Mouse (Mus musculus): ENCODE data around the gene Capn9.

Gene Capn9

DNA sequence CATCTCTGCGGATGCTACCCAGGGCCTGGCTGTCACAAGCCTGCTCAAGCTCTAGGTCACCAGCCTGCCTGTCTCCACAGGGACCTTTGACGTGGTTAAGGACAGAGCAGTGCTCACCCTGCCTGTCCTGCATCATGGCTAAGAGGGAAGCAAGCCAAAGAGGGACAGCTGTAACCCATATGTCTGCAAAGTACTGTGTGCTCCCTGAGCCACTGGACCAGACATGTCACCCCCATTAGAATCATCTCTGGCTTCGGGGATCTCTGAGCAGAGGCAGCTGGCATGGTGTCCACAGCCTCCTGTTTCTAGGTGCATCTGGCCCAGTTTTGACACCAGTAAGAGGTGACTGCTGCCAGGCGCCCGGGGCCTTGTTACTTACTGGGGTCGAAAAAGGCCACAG, 54.6 kb downstream of the Capn9 start:
- in situ Hi-C loops (cut with MboI; ENCODE audit: low pct_unique_long_range_greater_than_20kb in 1 of 2, low sequenced_read_pairs in 2 of 2, unreplicated experiment in 1 of 2): no loop called here

DNA sequence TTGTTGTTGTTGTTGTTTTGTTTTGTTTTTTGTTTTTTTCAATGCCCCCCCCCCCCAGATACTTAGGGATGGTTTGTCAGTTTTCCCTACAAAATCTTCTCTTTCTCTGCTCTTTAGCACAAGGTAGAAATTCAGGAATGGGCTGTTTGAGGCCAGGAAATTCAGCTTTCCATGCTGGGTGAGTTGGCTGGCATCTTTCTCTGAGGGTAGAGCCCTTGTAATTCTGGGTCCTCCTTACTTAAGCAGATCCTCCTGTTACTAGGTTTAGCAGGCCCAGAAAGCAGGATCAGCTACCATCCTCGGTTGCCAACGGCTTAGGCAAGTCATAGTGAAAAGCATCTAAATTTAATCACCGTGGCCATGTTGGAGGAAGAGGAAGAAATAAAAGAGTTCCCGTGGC, 55.0 kb downstream of the Capn9 start:
- in situ Hi-C loops (cut with MboI; ENCODE audit: low pct_unique_long_range_greater_than_20kb in 1 of 2, low sequenced_read_pairs in 2 of 2, unreplicated experiment in 1 of 2): no loop called here

DNA sequence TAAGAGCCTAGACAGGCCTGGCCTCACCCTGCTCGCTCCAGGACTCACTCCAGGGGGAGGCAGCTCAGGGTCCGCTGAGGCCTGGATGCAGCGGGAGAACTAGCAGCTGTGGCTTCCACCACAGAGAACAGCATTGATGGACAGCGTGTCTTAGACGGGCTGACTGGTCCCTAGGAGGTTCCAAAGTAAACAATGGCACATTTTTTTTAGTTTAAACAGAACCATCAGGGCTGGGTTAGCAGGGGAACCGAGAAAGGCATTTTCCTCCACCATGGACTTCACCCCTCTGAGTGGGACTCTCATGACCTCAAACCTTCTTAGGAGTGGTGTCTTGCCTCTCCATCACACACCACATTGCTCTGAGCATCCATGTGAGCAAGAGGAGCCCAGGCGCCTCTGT, 56.1 kb downstream of the Capn9 start:
- in situ Hi-C loops (cut with MboI; ENCODE audit: low pct_unique_long_range_greater_than_20kb in 1 of 2, low sequenced_read_pairs in 2 of 2, unreplicated experiment in 1 of 2): no loop called here

DNA sequence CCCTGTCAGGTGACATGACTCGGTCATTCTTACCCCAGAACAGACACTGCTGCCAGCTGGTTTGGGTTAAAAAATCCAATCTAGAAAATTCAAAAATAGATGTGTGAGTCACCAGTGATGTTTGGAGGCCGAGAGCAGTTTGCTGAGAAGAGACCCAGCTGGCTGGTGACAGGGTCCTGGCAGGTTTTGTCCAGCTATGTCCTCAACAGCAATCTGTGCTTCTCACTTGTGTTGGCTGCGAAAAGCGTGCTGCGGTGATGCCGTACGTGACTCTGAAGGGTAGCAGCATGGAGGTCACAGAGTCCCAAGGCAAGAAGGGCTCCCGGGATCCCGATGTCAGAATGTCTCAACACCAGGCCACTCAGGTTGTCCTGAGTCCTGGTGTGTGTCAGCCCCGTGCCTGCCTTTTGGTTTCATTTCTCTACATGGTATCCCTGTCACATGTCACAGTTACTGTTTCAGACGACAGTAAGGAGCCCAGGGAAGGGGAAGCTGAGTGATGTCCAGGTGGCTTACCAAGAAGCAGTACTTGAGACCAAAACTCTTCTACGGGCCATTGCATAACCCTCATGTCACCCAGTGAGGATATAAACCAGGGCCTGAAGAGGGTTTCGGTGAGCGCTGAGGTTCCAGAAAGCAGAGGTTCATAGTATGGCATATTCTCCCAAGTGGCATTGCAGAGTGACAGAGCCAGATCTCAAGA, 57.2 kb downstream of the Capn9 start:
- in situ Hi-C loops (cut with MboI; ENCODE audit: low pct_unique_long_range_greater_than_20kb in 1 of 2, low sequenced_read_pairs in 2 of 2, unreplicated experiment in 1 of 2): no loop called here

DNA sequence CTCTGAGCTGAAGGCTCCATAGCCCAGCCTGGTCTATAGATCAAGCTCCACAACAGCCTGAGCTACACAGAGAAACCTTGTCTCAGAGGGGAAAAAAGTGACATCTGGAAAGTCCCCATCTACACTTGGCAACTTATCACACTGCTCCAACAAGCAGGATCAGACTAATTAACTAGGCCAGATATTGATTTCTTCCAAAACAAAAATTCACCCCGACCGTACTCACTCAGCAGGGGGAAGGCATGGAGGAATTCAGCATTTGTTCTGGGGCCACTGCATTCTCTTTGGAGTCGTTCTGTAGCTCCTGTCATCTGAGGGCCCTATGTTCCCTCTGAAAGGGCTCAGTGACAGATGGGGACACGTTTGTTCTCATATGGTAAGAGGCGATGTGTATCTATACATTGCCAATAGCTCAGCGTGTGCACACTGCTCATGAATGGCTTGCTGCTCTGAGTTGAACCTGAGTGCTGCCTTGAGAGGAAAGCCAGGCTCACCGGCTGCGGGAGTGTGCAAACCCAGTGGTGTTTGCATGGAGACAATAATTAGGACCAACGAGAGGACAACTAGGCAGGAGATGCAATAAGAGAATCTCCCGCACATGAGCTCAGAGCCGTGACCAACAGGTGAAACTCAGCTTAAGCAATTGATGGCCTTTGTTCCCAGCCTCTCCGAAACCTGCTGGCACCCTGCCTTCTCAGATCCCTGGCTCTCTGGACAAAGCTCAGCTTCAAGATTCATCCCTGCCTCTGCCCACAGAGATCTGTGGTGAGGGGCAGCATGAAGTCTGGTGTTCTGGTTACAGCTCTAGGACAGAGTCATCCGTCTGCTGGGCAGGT, 58.7 kb downstream of the Capn9 start:
- in situ Hi-C loops (cut with MboI; ENCODE audit: low pct_unique_long_range_greater_than_20kb in 1 of 2, low sequenced_read_pairs in 2 of 2, unreplicated experiment in 1 of 2): no loop called here

DNA sequence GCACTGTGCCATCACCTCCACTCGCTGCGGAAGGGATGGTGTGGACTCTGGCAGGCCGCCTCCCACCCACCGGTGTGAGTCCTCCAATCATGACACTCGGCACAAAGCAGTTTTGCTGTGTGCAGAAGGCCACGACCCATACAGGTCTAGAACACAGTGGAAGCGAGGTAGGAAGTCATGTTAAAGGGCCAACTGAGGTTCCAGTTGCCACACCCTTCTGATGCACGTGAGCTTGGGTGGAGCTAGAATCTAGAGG, 59.3 kb downstream of the Capn9 start:
- in situ Hi-C loops (cut with MboI; ENCODE audit: low pct_unique_long_range_greater_than_20kb in 1 of 2, low sequenced_read_pairs in 2 of 2, unreplicated experiment in 1 of 2): no loop called here

DNA sequence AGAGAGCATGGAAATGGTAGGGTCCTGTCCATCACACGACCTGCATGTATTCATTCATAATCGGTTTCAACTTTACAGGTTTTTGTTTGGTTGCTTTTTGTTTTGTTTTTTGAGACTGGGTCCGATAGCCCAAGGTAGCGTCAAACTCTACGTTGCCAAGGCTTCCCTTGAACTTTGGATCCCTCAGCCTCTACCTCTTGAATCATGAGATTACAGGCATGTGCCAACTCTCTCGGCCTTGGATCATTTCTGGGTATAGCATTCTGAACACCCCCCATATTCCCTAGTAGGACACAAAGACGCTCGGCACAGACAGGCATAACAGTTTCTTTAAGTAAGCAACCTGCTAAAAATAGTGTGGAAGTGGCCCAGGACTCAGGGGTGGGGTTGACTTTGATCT, 65.7 kb downstream of the Capn9 start:
- in situ Hi-C loops (cut with MboI; ENCODE audit: low pct_unique_long_range_greater_than_20kb in 1 of 2, low sequenced_read_pairs in 2 of 2, unreplicated experiment in 1 of 2): no loop called here

DNA sequence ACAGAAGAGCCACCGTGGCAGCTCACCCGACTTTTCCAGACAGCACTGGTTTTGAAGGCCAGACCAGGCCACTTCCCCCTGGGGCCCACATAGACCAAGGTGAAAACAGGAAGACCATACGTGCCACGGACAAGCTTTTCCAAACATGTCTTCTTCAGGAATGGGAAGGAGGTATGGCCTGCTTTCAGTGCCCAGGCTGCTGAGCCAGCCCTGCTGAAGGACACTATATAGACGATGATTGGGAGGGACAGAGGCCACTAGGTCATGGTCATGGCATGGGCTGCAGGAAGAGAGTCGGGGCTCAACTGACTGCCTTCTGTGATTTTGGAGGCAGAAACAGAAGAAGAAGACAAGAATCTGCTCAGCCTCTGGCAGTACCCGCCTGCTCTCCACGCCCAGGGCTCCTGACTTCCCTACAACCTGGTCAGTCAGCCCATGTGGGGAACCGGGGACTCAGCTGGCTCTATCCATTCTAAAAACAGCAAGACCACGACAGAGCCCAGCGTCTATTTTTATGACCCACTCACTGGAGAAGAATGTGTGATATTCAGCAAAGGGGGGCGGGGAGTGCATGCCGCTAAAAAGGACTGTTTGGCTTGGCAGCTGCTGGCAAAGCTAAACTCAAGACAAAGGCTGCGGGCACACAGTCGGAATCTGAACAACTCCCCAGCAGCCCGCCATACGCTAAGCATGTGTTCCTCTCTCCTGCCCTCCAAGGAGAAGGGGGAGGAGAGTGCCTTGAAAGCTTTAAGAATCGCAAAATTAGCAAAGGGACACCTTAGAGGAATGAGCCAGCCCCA, 67.8 kb downstream of the Capn9 start:
- in situ Hi-C loops (cut with MboI; ENCODE audit: low pct_unique_long_range_greater_than_20kb in 1 of 2, low sequenced_read_pairs in 2 of 2, unreplicated experiment in 1 of 2): no loop called here

DNA sequence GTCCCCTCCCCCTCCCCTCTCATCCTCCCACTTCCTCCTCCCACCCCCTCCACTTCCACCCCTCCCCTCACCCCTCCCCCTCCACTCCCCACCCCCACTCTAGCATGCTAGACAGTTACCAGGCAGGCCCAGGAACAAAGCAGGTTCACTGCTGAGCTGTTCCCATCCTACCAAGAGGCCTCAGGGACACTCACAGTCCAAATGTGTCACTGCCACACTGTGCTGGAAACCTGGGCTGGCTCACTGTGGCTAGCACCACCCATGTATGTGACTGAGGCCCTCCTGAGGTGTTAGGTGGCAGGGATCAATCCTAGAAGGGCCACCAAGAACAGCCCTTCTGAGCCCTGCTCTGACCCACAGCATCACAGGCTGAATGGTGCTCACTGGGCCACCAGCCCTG, 72.4 kb downstream of the Capn9 start:
- in situ Hi-C loops (cut with MboI; ENCODE audit: low pct_unique_long_range_greater_than_20kb in 1 of 2, low sequenced_read_pairs in 2 of 2, unreplicated experiment in 1 of 2): no loop called here

DNA sequence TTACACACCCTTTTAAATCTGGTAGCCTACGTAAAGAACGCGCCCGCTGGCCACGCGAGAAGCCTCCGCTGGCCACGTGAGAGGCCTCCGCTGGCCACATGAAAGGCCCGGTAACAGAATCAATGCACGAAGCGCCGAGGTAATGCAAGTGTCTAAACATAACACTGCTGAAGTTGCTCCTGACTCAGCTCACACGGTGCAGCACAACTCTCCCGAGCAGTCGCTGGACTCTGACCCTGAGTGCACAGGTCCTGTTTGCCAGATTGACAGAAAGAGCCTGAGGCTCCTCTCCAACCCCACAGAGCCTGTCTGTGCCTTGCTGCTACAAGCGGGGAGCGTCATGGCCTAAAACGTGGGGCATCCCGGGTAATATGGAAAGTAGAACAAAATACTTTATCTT, 75.9 kb downstream of the Capn9 start:
- in situ Hi-C loops (cut with MboI; ENCODE audit: low pct_unique_long_range_greater_than_20kb in 1 of 2, low sequenced_read_pairs in 2 of 2, unreplicated experiment in 1 of 2): no loop called here

DNA sequence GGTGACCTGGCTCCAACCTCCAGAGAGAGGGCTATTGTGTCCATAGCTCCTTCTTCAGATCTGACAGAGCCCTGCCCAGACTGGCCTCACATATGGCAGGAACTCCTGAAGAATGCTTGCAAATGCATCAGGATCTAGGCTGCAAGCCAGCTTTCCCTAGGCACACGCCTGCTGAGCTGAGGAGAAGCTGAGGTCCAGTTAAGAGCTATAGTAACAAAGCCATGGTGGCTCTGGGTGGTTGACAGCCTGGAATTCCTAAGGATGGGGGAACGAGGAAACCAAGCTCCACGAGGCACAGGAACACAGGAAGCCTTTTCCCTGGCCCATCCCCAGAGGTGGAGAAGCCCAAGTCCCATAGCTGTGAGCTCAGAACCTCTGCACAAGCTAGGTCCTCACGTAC, 76.6 kb downstream of the Capn9 start:
- in situ Hi-C loops (cut with MboI; ENCODE audit: low pct_unique_long_range_greater_than_20kb in 1 of 2, low sequenced_read_pairs in 2 of 2, unreplicated experiment in 1 of 2): no loop called here

DNA sequence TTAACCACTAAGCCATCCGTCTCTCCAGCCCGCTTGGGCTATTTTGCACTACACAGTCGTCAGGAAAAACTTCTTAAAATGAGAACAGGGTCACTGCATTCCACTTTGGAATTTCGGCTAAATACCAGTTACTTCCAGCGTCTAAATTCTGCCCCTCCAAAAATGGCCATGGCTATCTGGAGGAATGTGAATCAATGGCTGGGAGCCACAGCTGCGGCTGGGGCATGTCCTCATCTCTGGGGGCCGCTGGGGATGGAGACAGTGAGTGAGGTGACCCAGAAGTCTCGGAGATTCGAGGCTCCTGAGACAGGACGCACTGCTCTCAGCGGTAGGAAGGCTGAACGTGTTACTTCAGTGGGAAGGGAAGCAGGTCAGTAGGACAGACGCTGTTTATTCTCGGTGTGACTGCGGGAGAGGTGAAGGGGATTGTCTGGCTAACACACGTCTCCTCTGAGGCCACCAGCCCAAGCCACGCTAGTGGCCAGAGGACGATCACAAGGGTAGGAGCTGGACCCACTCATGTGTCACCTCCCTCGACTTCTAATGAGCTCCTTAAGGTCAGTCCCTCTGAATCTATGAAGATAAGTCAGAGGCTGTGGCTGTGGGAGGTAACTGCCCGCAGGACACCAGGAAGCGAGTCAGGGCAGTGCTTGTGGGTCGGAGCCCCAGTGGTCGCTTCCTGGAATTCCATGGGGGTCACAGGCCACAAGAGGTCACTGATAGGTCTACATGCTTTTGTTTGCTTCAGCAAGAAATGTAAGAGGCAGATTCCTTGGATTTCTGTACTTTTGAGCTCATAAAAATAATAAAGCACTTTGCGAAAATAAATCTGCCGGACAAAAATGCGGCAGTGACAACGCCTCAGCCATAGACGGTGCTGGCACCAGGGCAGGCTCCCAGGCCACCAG, 77.9 kb downstream of the Capn9 start:
- in situ Hi-C loops (cut with MboI; ENCODE audit: low pct_unique_long_range_greater_than_20kb in 1 of 2, low sequenced_read_pairs in 2 of 2, unreplicated experiment in 1 of 2): no loop called here

DNA sequence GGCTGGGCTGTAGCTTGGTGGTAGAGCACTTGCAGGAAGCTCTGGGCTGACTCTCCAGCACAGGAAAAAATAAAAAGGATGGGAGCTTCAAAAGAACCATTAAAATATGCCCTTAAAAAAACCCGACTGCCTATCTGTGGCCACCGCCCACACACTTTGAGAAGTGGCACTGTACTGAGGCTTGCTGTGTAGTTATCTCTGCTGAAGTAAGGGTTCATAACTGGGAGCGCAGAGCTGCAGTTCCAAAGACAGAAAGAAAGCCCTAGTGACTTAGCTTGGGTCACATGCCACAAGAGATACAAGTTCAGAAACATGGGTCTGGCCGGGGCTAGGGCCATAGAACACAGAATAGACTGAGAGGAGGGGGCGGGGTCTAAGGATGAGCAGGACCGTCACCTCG, 82.0 kb downstream of the Capn9 start:
- in situ Hi-C loops (cut with MboI; ENCODE audit: low pct_unique_long_range_greater_than_20kb in 1 of 2, low sequenced_read_pairs in 2 of 2, unreplicated experiment in 1 of 2): no loop called here

DNA sequence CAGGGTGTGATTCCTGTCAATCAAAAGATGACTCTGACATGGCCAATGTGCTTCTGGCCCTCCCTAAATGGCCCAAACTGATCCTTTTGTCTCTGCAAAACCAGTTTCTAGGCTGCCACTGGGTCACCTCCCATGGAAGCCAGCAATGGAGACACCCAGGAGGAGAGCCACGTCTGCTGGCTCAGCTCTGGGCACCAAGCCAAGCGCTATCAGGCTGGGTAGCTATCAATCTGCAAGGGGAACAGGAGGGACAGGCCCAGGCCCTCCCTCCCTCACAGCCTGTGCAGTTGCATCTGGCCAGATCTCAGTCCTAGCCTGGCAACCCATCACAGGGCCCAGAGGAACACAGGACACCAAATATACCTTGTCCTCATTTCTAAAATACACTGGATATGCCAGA, 82.5 kb downstream of the Capn9 start:
- in situ Hi-C loops (cut with MboI; ENCODE audit: low pct_unique_long_range_greater_than_20kb in 1 of 2, low sequenced_read_pairs in 2 of 2, unreplicated experiment in 1 of 2): no loop called here

DNA sequence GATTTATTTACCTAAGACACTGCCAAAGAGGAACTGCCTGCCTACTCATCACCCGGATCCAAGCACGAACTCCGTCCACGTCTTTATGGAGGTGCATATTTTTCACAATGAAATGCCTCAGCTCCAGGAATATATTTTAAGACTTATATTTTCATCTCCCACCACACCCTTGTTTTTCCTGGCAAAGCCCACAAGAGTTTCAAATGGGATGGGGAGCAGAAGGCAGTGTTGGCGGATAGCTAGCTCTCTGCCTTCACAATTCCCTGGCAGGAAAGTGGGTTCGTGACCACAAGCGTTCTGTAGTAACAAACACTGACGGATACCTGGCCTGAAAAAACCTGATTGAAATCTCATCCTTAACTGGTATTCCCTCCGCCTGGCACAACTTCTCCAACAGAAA, 85.9 kb downstream of the Capn9 start:
- in situ Hi-C loops (cut with MboI; ENCODE audit: low pct_unique_long_range_greater_than_20kb in 1 of 2, low sequenced_read_pairs in 2 of 2, unreplicated experiment in 1 of 2): no loop called here

DNA sequence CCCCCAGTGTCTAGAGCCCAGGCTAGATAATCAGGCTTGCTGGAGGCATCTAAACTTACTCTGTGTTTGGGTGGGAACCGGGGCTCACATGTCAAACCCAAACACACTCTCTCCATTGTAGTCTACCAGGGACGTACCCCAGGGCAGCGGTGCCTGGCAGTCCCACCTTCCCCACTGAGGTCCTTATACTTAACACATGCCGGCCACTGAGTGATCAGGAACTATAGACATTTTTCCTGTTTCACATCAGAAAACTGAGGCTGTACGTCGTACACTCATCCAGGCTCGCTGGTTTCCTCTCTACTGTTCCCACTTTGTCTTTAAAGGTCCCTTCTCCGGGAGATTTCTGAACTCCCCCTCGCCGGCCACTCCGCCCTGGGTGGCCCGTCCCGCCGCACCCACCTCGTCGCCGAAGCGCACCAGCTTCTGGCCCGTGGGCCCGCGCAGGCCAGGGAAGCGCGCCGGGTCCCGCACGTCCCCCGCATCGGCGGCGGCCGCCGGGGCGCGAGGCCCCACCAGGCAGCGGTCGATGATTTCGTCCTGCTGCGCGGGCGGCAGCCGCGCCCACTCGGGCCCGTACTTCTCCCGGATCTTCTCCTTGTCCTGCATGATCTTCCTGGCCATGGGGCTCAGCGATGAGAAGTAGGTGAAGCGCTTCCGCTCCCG, 86.7 kb downstream of the Capn9 start:
- in situ Hi-C loops (cut with MboI; ENCODE audit: low pct_unique_long_range_greater_than_20kb in 1 of 2, low sequenced_read_pairs in 2 of 2, unreplicated experiment in 1 of 2): no loop called here

DNA sequence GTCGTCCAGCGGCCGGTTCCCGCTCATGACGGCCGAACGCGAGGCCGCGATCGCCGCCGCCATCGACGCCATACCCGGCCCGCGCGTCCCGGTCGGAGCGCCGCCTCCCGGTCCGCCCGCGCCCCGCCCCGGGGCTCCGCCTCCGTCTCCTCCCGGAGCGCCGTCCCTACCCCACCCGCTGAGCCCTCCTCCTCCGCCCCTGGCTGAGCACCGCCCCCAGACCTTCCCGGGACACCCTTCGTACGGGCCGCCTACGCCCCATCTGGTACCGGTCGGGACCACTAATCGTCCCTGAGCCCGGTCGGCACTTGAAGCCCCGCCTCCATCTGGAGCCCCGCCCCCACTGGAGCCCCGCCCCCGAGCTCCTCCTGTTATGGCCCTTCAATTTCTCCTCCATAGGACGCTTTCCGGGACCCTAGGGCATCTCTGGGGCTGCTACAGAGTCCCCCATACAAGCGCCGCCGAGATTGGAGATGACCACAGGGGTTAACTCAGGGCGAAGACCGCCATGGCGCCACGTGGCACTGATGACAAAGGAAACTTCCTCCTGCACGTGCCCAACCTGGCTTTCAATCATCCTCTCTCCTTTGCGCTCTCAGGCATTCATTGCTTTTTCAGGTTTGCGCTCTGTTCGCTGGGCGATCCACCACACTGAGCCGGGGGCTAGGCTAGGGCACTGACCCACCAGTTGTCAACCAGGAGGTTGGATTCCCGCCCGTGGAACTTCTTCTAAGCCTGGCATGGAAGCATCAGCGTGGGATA, 87.4 kb downstream of the Capn9 start, which contains the start of gene 2310022B05Rik:
Gene 2310022B05Rik, minus strand, starts transcription at position 258 of the 762 bp plus-strand sequence.
- in situ Hi-C loops (cut with MboI; ENCODE audit: low pct_unique_long_range_greater_than_20kb in 1 of 2, low sequenced_read_pairs in 2 of 2, unreplicated experiment in 1 of 2): no loop called here

DNA sequence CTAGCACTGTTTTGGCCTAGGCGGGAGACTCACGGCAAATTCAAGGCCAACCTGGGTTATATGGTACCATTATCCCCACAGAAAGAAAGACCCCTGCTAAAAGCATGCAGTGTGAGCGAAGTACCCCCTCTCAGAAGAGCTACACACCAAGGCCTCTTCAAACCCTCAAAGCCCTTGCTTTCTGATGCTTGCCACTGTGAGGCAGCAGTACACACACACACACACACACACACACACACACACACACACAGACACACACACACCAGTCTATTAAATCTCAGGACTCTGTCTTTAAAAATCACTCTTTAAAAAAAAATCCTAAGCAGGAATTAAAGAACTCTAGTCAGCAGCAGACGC, 87.9 kb downstream of the Capn9 start:
- in situ Hi-C loops (cut with MboI; ENCODE audit: low pct_unique_long_range_greater_than_20kb in 1 of 2, low sequenced_read_pairs in 2 of 2, unreplicated experiment in 1 of 2): no loop called here

Data from mouse embryonic stem cell (cell line).